Mouse (Mus musculus) brain, embryonic 14.5 days (tissue): ENCODE results near the gene Wdr45.

Experiments
- CTCF ChIP-seq: fragments of 200-500 bp; IDR thresholded peaks from 2 replicates; pipeline ENCODE4 v1.5.1; 2012; ENCODE audit warnings: inconsistent platforms, mild to moderate bottlenecking, moderate library complexity, borderline replicate concordance; ENCODE audit not compliant: insufficient read depth, insufficient read length; ENCODE audit errors: extremely low read depth
- POLR2A ChIP-seq: fragments of 200-500 bp; IDR thresholded peaks from 2 replicates; pipeline ENCODE4 v1.6.1; 2012; ENCODE audit warnings: mild to moderate bottlenecking, inconsistent platforms, borderline replicate concordance; ENCODE audit not compliant: poor library complexity, insufficient read depth, insufficient read length, severe bottlenecking; ENCODE audit errors: extremely low read depth

GRCm38 (mm10) chrX:7664791-7665190 lies 49.3 kb upstream of the Wdr45 start:
- TF ChIP-seq CTCF (no peak), POLR2A (no peak)
